Comparison of ENCODE assay signal across 8 mouse cellular contexts in genomic region chr8:57611419-57611977, GRCm38 (mm10). TPM values are rescaled to one million over a fixed set of nuclear protein-coding genes. Genes with fewer than 3 reads are reported as not detected.
A peak's percentile ranks its signal among the peaks of the same experiment; 100 is the strongest.
DNase-seq lines count a peak whose midpoint lies in the region; ATAC-seq and TF ChIP-seq lines count a peak whose summit lies in the region.
"Had no signal": no experiment of that assay in that cellular context is flagged by ENCODE, and none has a peak within 500 bp of the region (broad histone marks: within the 10 kb centered on the region; RNA-seq: fewer than 3 reads in every experiment).

No protein-coding gene starts in this region.

- ATAC-seq in heart, embryonic 13.5 days (ENCODE audit: extremely low read depth, insufficient number of reproducible peaks, low FRiP score, low TSS enrichment), result no peak
- no peak for ATAC-seq in heart, embryonic 11.5 days (replicated peaks; ENCODE audit: insufficient number of reproducible peaks, low FRiP score, low TSS enrichment)
- peak; percentile 71 for ATAC-seq in Patski
- ATAC-seq in kidney, postnatal 0 days (replicated peaks; ENCODE audit: low FRiP score, low read depth), result no peak
- ATAC-seq in intestine, embryonic 15.5 days, result no peak
- no peak for ATAC-seq in lung, postnatal 0 days
- ATAC-seq: forebrain, postnatal 0 days had no signal

- peak overlapping the region; percentile 16; the same call in 1 of the 2 replicates for H3K4me2 ChIP-seq in heart, embryonic 13.5 days
- no peak overlapping the region for H3K4me2 ChIP-seq in heart, embryonic 11.5 days
- no peak overlapping the region for H3K4me2 ChIP-seq in kidney, postnatal 0 days (ENCODE audit: low read length)
- no peak overlapping the region for H3K4me2 ChIP-seq in intestine, embryonic 15.5 days (replicated peaks)
- H3K4me2 ChIP-seq in lung, postnatal 0 days (replicated peaks; ENCODE audit: low read depth, low read length), result no peak overlapping the region

- no peaks in the 10 kb centered on the region for H3K9me3 ChIP-seq in heart, embryonic 13.5 days
- H3K9me3 ChIP-seq in heart, embryonic 11.5 days (replicated peaks; ENCODE audit: control insufficient read depth, low read length), result no peaks in the 10 kb centered on the region
- H3K9me3 ChIP-seq in kidney, postnatal 0 days (replicated peaks; ENCODE audit: low read length), result no peaks in the 10 kb centered on the region
- H3K9me3 ChIP-seq in intestine, embryonic 15.5 days, result no peaks in the 10 kb centered on the region
- H3K9me3 ChIP-seq in lung, postnatal 0 days (ENCODE audit: low read length), result no peaks in the 10 kb centered on the region

- H3K27me3 ChIP-seq in heart, embryonic 13.5 days (replicated peaks), result peaks cover 43% of the 10 kb centered on the region
- peaks cover 23% of the 10 kb centered on the region for H3K27me3 ChIP-seq in heart, embryonic 11.5 days (ENCODE audit: control insufficient read depth, insufficient read depth, low read length)
- no peaks in the 10 kb centered on the region for H3K27me3 ChIP-seq in Patski
- no peaks in the 10 kb centered on the region for H3K27me3 ChIP-seq in kidney, postnatal 0 days (ENCODE audit: insufficient read depth, low read length)
- no peaks in the 10 kb centered on the region for H3K27me3 ChIP-seq in intestine, embryonic 15.5 days (replicated peaks)
- H3K27me3 ChIP-seq in lung, postnatal 0 days (replicated peaks; ENCODE audit: insufficient read depth, low read length), result no peaks in the 10 kb centered on the region

- peak overlapping the region; percentile 28; the same call in 1 of the 2 replicates for H3K27ac ChIP-seq in heart, embryonic 13.5 days (replicated peaks)
- H3K27ac ChIP-seq in heart, embryonic 11.5 days (ENCODE audit: low read depth, low read length), result no peak overlapping the region
- H3K27ac ChIP-seq in kidney, postnatal 0 days, result no peak overlapping the region
- H3K27ac ChIP-seq in intestine, embryonic 15.5 days, result no peak overlapping the region
- no peak overlapping the region for H3K27ac ChIP-seq in lung, postnatal 0 days (ENCODE audit: low read length)

- WGBS in heart, embryonic 13.5 days, result 20% methylated on average over 7 of the region's 7 CpGs
- 19% methylated on average over 7 of the region's 7 CpGs for WGBS in heart, embryonic 11.5 days (ENCODE audit: insufficient replicate concordance)
- 24% methylated on average over 7 of the region's 7 CpGs for WGBS in kidney, postnatal 0 days
- WGBS in intestine, embryonic 15.5 days, result 44% methylated on average over 7 of the region's 7 CpGs
- WGBS in lung, postnatal 0 days, result 29% methylated on average over 7 of the region's 7 CpGs

- no peak overlapping the region for H3K4me3 ChIP-seq in heart, embryonic 13.5 days
- no peak overlapping the region for H3K4me3 ChIP-seq in heart, embryonic 11.5 days (ENCODE audit: low read depth, low read length)
- H3K4me3 ChIP-seq in kidney, postnatal 0 days (replicated peaks; ENCODE audit: low read depth, low read length), result no peak overlapping the region
- no peak overlapping the region for H3K4me3 ChIP-seq in intestine, embryonic 15.5 days (replicated peaks)
- H3K4me3 ChIP-seq in lung, postnatal 0 days (ENCODE audit: low read depth, low read length), result no peak overlapping the region

- H3K36me3 ChIP-seq in heart, embryonic 13.5 days, result no peaks in the 10 kb centered on the region
- no peaks in the 10 kb centered on the region for H3K36me3 ChIP-seq in heart, embryonic 11.5 days (ENCODE audit: control insufficient read depth, insufficient read depth, low read length)
- no peaks in the 10 kb centered on the region for H3K36me3 ChIP-seq in kidney, postnatal 0 days (ENCODE audit: insufficient read depth, low read length)
- no peaks in the 10 kb centered on the region for H3K36me3 ChIP-seq in intestine, embryonic 15.5 days
- no peaks in the 10 kb centered on the region for H3K36me3 ChIP-seq in lung, postnatal 0 days (ENCODE audit: insufficient read depth, low read length)

- CTCF ChIA-PET in Patski (lab: Charles Lee), result interaction anchor here (1.3 kb wide), 1 partner anchor 16 kb away, joined by 3 read pairs; no protein-coding TSS in a partner anchor

- in situ Hi-C loops in Patski (cut with MboI; ENCODE audit: low pct_unique_long_range_greater_than_20kb), result no loop called here

- POLR2A ChIA-PET in Patski (lab: Charles Lee), result no interaction called here

- no peak overlapping the region for H3K9ac ChIP-seq in heart, embryonic 13.5 days
- no peak overlapping the region for H3K9ac ChIP-seq in heart, embryonic 11.5 days (ENCODE audit: low read depth, low read length)
- H3K9ac ChIP-seq in kidney, postnatal 0 days (ENCODE audit: low read depth, low read length), result no peak overlapping the region
- H3K9ac ChIP-seq in intestine, embryonic 15.5 days, result no peak overlapping the region
- no peak overlapping the region for H3K9ac ChIP-seq in lung, postnatal 0 days (replicated peaks; ENCODE audit: low read depth)
- H3K9ac ChIP-seq: forebrain, postnatal 0 days had no signal

- TF ChIP-seq EP300 in lung, postnatal 0 days (IDR thresholded peaks at IDR 0.05), result no peak

- TF ChIP-seq CTCF in Patski (IDR thresholded peaks at IDR 0.05), result no peak
- no peak for TF ChIP-seq CTCF in kidney, postnatal 0 days (IDR thresholded peaks at IDR 0.05; ENCODE audit: low read depth)
- TF ChIP-seq CTCF in lung, postnatal 0 days (IDR thresholded peaks at IDR 0.05), result no peak

- no peak for DNase-seq in Patski (ENCODE audit: low read depth, low spot score)
- DNase-seq in brain, adult 2 months (ENCODE audit: low read depth, low spot score), result peak; percentile 46
- peak; percentile 73 for DNase-seq in kidney, postnatal 0 days (ENCODE audit: low spot score)
- DNase-seq in lung, postnatal 0 days (ENCODE audit: low spot score), result no peak
- DNase-seq: forebrain, postnatal 0 days had no signal

- H3K4me1 ChIP-seq in heart, embryonic 13.5 days, result peaks cover 22% of the 10 kb centered on the region
- peaks cover 5% of the 10 kb centered on the region; the same call in 1 of the 2 replicates for H3K4me1 ChIP-seq in heart, embryonic 11.5 days (ENCODE audit: control insufficient read depth, insufficient read depth, low read length)
- peaks cover 16% of the 10 kb centered on the region for H3K4me1 ChIP-seq in kidney, postnatal 0 days (replicated peaks; ENCODE audit: insufficient read depth, low read length)
- H3K4me1 ChIP-seq in intestine, embryonic 15.5 days (replicated peaks), result peaks cover 2% of the 10 kb centered on the region; the same call in 1 of the 2 replicates
- H3K4me1 ChIP-seq in lung, postnatal 0 days (ENCODE audit: insufficient read depth, low read depth, low read length), result no peaks in the 10 kb centered on the region

RNA-seq across cellular contexts. Expression of gene Galnt7, which starts 41.3 kb away (rescaled TPM):
- polyA plus RNA-seq in heart, embryonic 13.5 days (2015; fragmentation: Nextera tagmentation; extraction: Ambion mirVana), result 5.7 and 5.9 TPM in 2 replicates
- polyA plus RNA-seq in heart, embryonic 11.5 days (2014; fragmentation: Nextera tagmentation; extraction: Ambion mirVana), result 8.2 and 8.5 TPM in 2 replicates
- polyA plus RNA-seq in Patski (2021), result 21.8 TPM
- polyA plus RNA-seq in kidney, postnatal 0 days (2015; fragmentation: Nextera tagmentation; extraction: Ambion mirVana), result 14.9 and 16.9 TPM in 2 replicates
- 29.8 and 30.5 TPM in 2 replicates for polyA plus RNA-seq in intestine, embryonic 15.5 days (2015; fragmentation: Nextera tagmentation; extraction: Ambion mirVana)
- 5.0 and 5.7 TPM in 2 replicates for polyA plus RNA-seq in lung, postnatal 0 days (2015; fragmentation: Nextera tagmentation; extraction: Ambion mirVana)

Comparison
In these comparisons a context has a peak if more than half of its experiments do, and no peak if none do; other contexts are left out.
1. DNase-seq: peak in brain, adult 2 months (single experiment) and kidney, postnatal 0 days (single experiment); none in Patski (single experiment) and lung, postnatal 0 days (single experiment).